Mouse (Mus musculus): ENCODE data around the gene Thoc6. TPM values are rescaled to one million over a fixed set of nuclear protein-coding genes. Genes with fewer than 3 reads are reported as not detected.

Gene Thoc6
- polyA plus RNA-seq (2017; shearing (Covaris generic)): 10 to 100 TPM; 26.1 to 43.6 TPM

DNA sequence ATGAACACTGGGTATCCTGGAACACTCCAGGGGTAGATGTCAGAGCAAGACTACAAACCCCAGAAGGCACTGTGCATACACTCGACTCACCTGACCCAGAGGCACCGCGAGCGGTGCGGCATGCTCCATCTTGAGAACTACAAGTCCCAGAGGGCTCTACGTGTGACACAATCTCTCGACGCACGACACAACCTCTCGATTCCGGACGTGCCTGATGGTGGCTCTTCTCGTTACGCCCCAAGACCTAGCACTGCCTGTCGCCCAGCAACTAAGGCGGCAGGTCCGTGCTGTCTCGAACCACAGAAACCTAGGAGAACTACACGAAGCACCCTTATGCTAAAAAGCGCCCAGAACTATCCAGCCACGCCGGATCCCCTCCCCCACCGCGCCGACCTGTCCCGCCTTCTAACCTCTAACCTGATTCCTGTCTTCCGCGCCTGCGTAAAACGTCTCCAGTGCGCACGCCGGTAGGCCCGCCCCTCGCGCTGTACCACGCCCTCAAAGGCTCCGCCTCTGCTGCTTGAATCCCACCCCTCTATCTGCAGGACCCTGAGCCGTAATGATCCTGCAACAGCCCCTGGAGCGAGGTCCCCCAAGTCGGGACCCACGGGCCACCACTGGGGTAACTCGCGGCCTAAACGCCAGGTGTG is at the start of gene Thoc6, which contains the start of gene Hcfc1r1:
TSS of gene Thoc6 (minus strand) at position 459 of the 650 bp plus-strand sequence.
TSS of gene Hcfc1r1 (plus strand) at position 173 of the 650 bp plus-strand sequence.
- peak; percentile 91 for ATAC-seq

DNA sequence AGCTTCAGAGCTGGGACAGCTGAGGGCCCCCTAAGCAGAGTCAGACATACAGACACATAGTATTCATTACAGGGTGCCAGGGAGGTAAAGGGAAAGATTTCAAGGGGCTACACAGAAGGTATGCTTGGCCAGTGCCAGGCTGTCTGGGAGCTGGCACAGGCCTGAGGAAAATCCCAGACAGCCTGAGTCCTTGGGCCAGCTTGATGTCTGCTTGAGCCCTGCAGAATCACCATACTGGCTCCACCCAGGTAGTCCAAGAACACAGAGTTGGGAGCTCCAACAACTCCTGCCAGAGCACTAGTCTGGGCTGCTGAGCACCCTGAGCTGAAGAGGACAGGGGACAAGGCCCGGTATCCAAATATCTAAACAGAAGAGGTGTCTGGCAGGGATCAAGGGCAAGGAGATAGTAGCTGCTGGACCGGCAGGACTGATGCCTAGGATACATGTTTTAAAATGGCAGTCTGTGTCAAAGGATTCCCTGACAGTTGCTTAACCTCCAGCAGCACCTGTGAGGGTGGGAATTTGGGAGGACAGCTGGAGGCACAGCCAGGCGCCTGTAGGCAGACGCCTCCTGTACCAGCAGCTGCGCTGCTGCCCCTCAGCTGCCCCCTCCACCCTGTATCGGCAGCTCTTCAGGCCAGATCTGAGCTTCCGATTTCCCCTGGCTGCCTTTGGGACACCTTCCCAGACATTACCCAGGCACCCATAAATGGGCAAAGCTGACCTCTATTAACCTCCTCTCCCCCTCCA is 48.9 kb upstream of the Thoc6 start, which contains the start of gene 1520401A03Rik:
TSS of gene 1520401A03Rik (minus strand) at position 408 of the 750 bp plus-strand sequence.
- no peak for ATAC-seq

DNA sequence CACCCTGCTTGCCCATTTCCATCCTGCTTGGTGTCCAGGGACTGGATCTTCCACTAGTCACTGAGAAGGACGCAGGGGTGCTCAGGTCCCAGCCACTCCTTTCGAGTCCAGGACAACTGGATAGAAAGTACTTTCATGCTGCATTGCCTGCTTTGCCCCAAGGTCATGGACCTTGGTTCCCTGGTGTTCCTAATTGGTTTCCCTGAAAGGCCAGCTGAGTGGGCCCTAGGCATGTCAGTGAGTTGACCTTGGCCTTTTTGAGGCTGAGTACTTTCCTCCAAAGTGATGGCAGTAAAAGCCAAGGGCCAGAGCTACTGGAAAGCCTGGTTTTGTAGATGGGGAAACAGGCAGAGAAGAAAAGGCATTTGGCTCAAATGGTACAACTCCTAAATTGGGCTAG is 48.2 kb upstream of the Thoc6 start:
- no peak for ATAC-seq

DNA sequence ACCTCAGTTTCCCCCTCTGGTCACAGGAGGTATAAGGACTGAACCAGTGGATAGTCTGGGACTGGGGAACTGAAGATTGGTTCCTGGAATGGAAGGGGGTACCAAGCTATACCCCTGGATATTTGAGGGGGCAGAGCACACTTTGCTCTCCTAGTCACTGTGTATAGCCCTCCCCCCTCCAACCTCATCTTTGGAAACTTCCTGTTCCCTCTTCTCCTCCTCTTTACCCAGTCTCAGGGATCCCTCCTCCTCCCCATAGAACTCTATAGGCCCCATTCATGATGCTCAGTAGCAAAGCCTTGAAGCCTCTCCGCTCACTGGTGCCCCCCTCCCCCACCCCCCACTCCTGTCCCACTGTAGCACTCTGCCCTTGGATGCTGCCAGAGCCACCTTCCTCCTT is 45.8 kb upstream of the Thoc6 start:
- ATAC-seq: no peak

DNA sequence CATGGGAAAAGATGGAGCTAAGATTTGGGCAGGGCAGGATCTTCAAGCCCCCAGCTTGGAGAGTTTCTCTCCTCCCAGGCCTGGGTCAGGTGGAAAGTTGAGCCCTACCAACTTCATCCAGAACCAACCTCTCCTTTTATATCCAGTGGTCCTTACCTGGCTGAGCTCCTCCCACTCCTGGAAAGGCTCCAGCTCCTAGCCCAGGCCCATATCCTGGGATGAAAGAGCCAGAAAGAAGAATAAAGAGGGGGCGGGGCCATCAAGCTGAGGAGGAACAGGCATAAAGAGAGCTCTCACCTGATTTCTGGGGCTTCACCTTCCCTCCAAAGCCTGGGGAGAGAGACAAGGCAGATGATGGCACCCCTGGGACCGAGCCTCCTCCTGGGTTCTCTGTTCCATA is 43.3 kb upstream of the Thoc6 start:
- no peak for ATAC-seq

DNA sequence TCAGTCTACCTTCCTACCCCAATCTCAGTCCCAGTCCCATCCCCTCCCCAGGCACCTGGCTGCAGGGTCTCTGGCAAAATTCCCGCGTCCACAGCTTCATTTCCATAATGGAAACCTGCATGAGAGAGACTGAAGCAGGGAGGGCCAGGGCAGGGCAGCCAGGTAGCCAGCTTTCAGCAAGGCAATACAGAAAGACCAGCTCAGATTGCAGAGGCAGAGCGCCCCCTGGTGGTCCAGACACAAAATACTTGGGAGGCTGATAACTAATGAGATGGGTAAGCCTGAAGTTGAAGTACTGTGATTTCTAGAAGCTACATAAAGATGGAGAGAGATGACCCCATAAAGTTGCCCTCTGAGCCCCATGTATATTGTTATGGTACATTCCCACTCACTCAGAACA is 32.5 kb upstream of the Thoc6 start:
- ATAC-seq: peak; percentile 62

DNA sequence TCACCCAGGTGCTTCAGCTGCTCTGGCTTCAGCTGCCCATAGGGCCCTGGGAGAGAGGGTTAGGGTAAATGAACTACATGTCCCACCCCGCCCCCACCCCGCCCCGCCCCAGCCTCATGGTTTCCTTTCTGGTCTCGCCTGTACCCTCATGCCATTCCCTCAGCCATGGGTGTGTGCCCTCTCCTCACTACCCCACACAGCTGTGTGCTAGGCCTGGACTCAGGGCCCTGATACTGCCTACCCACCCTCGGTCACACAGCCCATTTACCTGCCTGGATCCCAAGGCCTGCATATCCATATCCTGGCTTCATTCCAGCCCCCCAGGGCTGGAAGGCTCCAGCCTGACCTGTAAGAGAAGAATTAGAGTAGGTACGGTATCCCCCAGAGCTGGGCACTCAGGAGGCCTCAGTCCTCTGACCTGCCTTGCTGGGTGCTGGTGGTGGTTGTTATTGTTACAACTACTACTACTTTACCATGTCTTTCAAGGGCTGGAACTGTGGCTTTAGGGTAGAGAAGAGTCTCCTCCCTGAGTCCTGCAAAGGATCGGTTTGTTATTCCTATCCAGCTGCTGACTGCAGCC is 31.9 kb upstream of the Thoc6 start:
- ATAC-seq: no peak

DNA sequence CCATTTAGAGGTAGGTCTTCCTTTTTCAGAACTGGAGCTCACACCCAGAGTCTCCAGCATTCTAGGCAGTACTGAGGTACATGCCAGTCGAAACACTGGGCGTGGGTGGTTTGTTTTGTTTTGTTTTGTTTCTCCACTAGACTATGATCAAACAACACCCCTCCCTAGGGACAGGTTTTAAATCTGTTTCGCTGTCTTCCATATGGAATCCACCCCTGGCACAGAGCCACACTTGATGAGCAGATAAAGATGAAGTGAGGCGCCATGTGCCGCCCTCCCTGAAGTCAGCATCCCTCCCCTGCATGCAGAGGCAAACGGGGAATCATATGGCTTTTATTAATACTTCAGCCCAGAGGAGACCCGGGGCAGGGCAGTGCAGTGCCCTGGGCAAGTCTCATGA is 31.1 kb upstream of the Thoc6 start:
- ATAC-seq: no peak

DNA sequence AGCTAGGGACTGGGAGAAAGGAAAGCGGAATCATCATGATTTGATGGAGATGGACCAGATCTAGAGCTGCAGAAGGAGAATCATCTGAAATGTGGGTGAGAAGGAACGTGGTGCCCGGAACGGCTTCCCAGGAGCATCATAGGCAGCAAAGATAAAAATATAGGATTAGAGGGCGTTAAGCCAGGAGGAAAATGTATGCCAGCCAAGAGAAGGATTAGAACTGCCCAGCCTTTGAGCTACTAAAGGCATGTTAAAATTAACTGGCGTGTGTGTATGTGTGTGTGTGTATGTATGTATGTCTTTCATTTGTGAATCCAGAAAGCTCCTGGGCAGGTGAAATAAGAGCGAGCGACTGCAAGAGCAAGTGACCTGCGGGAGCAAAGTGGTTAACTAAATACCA is 29.6 kb upstream of the Thoc6 start:
- ATAC-seq: no peak

DNA sequence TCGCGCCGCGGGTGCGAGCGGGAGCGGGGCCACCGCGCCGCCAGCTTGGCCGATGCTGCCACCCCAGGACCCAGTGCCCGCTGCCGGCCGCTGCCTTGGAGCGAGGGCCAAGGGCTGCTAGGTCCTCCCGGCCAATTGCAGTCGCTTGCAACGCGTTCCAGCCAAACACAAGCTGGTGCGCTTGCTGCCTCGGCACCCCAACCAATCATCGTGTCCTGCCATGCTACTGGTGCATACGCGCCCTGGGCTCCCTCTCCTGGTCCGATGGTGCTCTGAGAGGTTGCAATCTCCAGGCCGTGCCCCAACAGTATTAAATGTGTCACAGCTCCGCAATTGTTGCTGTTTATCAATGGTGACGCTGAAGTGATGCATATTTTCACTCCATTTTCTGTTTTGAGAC is 26.4 kb upstream of the Thoc6 start:
- ATAC-seq: peak; percentile 98

DNA sequence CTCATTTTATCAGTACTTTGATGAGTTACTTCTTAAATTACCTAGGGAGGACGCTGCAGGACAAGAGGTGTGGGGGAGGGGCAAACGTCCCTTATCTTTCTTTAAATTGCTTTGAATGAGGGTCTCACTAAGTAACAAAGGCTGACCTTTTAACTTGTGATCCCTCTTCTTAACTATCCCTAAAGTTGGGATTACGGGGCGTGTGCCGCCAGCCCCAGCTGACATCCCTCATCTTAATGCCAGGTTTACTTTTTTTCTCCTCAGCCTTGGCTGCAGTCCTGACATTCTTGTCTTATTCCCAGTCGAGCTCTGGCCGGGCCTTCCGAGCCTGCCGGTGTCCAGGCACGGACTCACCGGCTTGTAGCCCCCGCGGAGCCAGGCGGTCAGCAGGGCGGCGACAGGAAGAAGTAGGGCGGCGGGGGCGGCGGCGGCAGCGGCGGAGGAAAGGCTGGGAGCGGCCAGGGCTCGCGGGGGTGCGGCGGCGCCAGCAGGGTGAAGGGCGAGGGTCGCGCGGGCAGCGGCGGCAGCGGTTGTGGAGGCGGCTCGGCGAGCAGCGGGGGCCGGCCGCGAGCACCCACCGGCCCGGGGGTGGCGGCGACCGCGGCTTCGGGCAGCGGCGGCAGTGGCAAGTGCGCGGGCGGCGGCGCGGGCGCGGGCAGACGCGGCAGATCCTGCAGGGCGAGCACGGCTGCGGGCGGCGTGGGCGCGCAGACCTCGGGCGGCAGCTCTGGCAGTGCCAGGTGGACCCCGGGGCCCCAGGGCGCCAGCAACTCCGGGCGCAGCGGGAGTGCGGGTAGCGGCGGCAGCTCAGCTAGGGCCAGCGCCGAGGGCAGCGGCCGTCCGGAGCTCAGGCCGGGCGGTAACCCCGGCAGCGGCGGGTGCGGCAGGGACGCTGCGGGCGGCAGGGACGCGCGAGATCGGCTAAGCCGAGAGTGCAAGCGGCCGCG is 25.7 kb upstream of the Thoc6 start:
- ATAC-seq: peak; percentile 39

DNA sequence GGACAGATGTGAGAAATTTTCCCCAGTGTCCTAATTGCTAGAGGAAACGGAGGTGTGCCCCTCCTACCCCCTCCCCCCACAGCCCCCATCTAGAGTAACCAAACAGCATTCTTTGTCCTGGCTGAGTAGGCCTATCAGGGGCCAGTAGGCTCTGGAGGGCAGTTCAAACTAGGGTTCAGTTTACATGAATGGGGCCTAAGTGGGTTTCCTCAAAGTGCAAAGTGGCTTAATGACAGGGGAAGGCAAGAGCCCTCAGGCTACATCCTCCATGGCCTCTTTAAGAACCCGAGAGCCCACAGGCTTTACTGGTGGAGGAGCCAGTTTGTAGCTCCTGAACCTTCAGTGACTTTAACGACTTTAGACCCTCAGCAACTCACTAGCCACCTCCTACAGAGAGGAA is 22.1 kb upstream of the Thoc6 start:
- ATAC-seq: no peak

DNA sequence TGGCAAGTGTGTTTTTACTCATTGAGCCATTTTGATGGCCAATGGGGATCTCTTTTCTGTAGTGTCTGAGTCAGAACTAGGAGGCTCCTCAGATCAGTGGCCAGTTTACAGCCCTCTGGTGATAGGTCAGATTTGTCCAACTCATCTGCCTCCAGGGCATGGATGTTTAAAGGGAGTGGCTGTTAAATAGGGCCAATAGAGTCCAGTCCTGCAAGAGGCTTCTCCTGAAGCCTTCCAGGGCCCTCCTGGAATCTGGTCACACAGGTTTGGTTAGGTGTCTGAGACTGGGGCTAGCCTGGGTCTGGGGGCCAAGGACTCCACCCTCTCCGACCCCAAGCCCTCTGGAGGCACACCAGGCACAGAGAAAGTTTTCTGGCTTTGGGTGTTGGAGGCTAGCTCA is 20.8 kb upstream of the Thoc6 start:
- no peak for ATAC-seq

DNA sequence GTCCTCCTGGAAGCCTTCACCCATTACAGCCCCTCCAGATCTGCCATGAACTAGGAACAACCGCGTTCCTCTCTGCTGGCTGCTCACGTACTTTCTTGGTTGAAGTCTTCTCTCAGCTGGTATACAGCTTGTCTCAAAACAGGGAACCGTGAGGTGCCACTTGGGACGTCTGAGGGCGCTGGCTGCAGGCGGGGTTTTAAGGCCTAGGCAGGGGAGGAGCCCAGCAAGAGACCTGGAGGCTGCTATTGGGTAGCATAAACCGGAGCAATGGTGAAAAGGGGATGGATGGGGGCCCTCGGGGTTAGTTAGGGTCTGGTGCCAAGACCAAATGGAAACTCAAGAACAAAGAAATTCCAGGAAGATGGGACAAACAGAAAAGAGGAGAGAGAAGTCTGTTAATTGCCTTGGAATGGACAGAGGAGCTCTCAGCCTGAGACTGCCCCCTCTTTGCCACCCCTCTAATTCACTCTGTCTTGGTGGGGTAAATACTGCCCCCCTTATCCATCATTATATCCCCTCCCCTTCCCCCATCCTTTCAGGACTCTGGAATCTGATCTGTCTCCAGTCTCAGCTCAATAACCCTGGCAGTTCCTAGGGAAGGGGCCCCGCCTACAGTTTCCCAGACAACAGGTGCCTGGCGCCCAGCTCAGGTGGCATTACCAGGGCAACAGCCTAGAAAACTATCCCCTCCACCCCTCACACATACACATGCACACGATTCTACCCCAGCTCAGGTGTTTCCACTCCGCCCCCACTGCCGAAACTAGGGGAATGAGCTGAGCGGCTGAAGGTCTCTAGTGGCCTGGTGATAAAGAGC is 10.4 kb upstream of the Thoc6 start, which contains the start of gene Cldn9:
TSS of gene Cldn9 (minus strand) at position 171 of the 817 bp plus-strand sequence.
- no peak for ATAC-seq

DNA sequence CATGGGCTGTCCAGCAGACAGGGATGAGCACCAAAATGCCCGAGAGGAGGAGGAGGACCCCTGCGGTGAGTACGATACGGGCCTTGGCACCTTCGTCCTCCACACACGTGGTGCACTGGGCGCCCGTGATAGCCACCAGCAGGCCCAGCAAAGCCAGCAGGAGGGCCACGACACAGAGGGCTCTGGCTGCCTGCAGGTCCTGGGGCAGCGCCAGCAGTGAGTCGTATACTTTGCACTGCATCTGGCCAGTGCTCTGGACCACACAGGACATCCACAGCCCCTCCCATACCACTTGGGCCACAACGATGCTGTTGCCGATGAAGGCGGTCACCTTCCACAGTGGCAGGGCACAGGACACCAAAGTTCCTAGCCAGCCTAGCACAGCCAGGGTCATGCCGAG is 9.5 kb upstream of the Thoc6 start:
- ATAC-seq: no peak

DNA sequence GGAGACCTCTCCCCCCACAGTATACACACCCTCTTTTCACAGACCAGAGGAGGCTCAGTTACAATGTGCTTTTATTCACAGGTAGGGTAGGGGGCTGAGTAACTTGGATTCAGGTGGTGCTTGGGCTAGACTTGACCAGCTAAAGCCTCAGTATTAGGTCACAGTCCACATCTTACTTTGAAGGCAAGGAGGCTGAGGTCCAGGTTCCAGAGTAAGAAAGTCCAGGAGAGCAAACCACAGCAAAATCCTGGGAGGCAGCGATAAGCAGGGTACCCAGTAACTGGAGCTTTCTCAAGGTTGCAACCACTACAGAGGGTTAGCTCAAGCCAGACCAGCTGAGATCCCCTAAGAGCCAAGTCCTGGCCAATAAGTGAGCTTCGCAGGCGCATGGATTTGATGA is 8.8 kb upstream of the Thoc6 start:
- ATAC-seq: no peak

DNA sequence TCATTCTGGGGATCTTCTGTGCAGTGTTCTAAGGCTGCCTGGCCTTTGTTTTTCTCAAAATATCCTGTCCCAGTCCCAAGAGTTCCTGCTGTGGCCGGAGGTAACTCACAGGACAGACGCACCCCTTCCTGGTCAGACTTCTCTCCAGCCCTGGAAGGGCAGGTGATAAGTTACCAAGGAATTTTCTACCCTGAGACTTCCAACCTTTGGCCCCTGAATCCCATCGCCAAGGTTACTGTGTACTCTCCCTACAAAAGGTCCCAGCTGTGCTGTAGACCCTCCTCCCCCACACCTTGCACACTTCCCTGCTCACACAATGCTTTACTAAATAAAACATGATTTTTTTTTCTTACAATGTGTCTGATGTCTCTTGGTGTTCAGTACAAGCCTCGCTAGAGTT is 8.4 kb upstream of the Thoc6 start:
- ATAC-seq: no peak

DNA sequence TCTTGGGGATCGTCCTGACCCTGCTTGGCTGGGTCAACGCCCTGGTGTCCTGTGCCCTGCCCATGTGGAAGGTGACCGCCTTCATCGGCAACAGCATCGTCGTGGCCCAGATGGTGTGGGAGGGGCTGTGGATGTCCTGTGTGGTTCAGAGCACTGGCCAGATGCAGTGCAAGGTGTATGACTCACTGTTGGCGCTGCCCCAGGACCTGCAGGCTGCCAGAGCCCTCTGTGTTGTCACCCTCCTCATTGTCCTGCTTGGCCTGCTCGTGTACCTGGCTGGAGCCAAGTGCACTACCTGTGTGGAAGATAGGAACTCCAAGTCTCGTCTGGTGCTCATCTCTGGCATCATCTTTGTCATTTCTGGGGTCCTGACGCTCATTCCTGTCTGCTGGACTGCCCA is 7.4 kb upstream of the Thoc6 start:
- no peak for ATAC-seq

DNA sequence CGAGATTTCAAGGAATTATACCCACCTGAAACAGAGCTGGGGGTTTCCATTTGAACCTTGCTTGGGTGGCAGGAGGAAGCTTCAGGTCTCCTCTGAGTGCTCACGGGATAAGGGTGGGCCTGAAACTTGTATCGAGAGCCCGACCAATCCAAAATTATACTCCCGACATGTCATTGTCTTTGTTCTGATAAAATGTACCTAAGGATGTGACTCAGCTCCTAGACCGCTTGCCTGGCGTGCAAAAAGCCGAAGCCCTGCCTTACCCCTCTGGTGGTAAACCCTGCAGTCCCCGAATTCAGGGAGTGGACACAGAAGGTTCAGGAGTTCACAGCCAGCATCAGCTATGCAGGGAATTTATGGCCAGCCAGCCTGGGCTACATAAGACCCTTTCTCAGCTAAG is 6.7 kb upstream of the Thoc6 start:
- ATAC-seq: no peak

DNA sequence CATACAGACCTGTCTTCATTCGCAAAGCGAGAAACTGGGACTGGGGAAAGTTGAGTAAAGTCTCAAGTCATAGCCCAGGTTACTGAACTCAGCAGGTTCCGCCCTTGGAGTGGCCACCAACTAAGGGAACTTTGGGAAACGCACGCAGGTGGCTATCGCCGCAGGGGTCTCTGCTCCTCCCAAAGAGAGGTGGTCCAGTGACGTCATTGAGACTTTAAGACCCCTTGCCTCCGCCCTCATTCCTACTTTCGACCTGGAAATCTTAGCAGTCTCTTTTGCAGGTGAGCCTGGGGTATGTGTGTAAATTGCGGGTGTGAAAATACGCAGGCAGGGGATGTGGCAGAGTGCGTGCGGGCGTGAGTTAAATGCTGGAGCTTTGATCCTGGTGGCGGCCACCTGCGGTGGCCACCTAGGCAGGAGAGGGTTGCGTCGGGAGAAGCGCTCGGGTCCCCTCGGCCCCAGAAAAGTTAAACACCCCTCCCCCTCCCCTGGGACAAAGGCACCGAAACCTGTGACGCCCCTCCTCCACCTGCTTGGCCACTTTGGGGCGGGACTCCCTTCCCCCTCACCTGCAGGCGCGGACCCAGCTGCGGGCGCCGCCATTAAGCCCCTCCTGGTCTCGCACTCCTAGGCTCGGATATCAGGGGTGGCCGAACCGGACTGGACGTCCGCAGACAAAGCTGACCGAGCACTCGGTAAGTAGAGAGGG is 5.6 kb upstream of the Thoc6 start, which contains the start of gene Cldn6:
TSS of gene Cldn6 (plus strand) at position 123 of the 709 bp plus-strand sequence.
- no peak for ATAC-seq

DNA sequence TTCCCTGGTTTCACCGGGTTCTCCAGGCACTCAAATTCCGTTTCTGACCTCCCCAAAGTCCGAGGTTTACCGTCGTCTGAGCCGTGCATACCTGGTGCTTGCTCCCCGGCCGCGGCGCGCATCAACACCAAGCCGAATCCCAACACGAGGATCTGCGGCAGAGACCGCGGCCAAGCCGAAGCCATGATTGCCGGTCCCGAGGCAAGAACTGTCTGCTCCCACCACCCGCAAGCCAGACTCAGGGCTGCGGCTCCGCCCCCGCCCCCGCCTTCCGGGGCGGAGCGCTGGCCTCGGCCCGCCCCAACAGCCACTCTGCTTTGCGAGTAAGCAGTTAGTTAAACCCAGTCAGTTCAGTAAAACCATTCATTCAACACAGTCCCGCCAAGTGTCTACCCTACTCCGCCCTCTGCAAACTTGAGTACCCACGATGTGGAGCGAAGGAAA is 3.6 kb upstream of the Thoc6 start, which contains the start of gene Tnfrsf12a:
TSS of gene Tnfrsf12a (minus strand) at position 233 of the 444 bp plus-strand sequence.
- ATAC-seq: peak; percentile 60

Measured in CD4-positive, CD25-positive, alpha-beta regulatory T cell, adult 4 months (primary cell).